Mouse (Mus musculus) testis, adult 2 months (tissue): ENCODE data around the gene Bicdl1.

Source experiments
- CTCF ChIP-seq: fragments of 200-500 bp; IDR thresholded peaks from 2 replicates; pipeline ENCODE4 v1.5.1; 2012; ENCODE audit warnings: low read depth, mild to moderate bottlenecking, inconsistent platforms, low read length, moderate library complexity; ENCODE audit not compliant: control insufficient read depth, insufficient read depth, insufficient replicate concordance
- POLR2A ChIP-seq: fragments of 200-500 bp; IDR thresholded peaks from 2 replicates; pipeline ENCODE4 v1.6.1; 2012; ENCODE audit warnings: low read depth, mild to moderate bottlenecking, inconsistent platforms, low read length, moderate library complexity; ENCODE audit not compliant: control insufficient read depth

DNA sequence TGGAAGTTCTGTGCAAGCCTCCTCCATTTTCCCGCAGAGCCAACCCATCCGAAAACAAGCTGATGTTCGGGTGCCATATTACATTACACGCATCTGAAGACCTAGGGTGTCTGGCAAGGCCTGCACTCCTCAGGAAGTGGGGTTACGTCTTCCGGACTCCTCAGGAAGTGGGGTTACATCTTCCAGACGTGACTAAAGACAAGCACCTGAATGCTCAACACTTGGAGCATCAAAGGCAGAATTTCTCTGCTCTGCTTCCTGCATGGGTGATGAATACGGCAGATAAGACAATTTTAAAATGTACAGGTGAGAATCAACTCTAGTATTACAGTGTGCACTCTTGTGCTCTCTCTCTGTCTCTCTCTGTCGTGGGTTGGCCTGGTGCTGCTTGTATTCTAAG is 23.4 kb upstream of the Bicdl1 start:
- no peak for TF ChIP-seq POLR2A
- TF ChIP-seq CTCF = no peak
